8 mouse cellular contexts compared by ENCODE assay signal in genomic region chr9:10904616-10905363, GRCm38 (mm10). TPM values are rescaled to one million over a fixed set of nuclear protein-coding genes. Genes with fewer than 3 reads are reported as not detected.
DNase-seq lines count a peak whose midpoint lies in the region; ATAC-seq lines count a peak whose summit lies in the region.

Gene Cntn5, minus strand, starts transcription at chr9:10904775.

- peak within 1 kb of the TSS; percentile 61 for H3K4me2 ChIP-seq in heart, embryonic 13.5 days

- intact Hi-C loops in heart, postnatal 36 days (cut with DNase I): no loop called here
- intact Hi-C loops in left cerebral cortex, postnatal 36 days (cut with DNase I): loop anchor here (5.0 to 10.0 kb wide), 2 partner anchors 580 to 1522 kb away; no protein-coding TSS in a partner anchor

- no peak within 1 kb of the TSS for H3K9ac ChIP-seq in heart, embryonic 13.5 days

- no peak for ATAC-seq in heart, embryonic 13.5 days (ENCODE audit: extremely low read depth, insufficient number of reproducible peaks, low FRiP score, low TSS enrichment)

- no peaks in the 10 kb centered on the region for H3K36me3 ChIP-seq in heart, embryonic 13.5 days

- no peaks in the 10 kb centered on the region for H3K9me3 ChIP-seq in heart, embryonic 13.5 days

- H3K27ac ChIP-seq in heart, embryonic 13.5 days (replicated peaks): no peak within 1 kb of the TSS

- DNase-seq in heart, postnatal 36 days: no peak
- peak; percentile 71 to 80 for DNase-seq in cerebellum, postnatal 10 days
- DNase-seq in frontal cortex, postnatal 25 days (ENCODE audit: low spot score in 2 of 2): peak; percentile 50 to 65
- peak; percentile 75 to 84 for DNase-seq in left cerebral cortex, postnatal 36 days (ENCODE audit: low spot score in 2 of 2)
- DNase-seq in right cerebral cortex, adult 18-20 months: peak; percentile 86
- DNase-seq in lung, adult 18-20 months: no peak
- no peak for DNase-seq in lung, postnatal 36 days

- WGBS in heart, embryonic 13.5 days: 3% methylated on average over 28 of the region's 28 CpGs

- H3K4me1 ChIP-seq in heart, embryonic 13.5 days: no peaks in the 10 kb centered on the region

- H3K27me3 ChIP-seq in heart, embryonic 13.5 days (replicated peaks): peaks cover 21% of the 10 kb centered on the region

- H3K4me3 ChIP-seq in heart, embryonic 13.5 days: peak within 1 kb of the TSS; percentile 35

RNA-seq across cellular contexts. Expression of gene Cntn5, which starts in this region (rescaled TPM):
- polyA plus RNA-seq in heart, embryonic 13.5 days (2015; fragmentation: Nextera tagmentation; extraction: Ambion mirVana): 0.13 TPM in 1 of 2 replicates, not detected in the other
- total RNA-seq in heart, postnatal 36 days (2021): under 1 TPM; 0.14 to 0.19 TPM
- 10 to 100 TPM; 19.1 to 25.3 TPM for total RNA-seq in left cerebral cortex, postnatal 36 days (2021)

Comparison
In these comparisons a context has a peak if more than half of its experiments do, and no peak if none do; other contexts are left out.
1. RNA of gene Cntn5 (total RNA-seq): 19.1 to 25.3 TPM in left cerebral cortex, postnatal 36 days; 0.14 to 0.19 TPM in heart, postnatal 36 days; every median in the first group is over 10 times any median in the second.
2. DNase-seq: peak in cerebellum, postnatal 10 days (2 of 2), frontal cortex, postnatal 25 days (2 of 2), left cerebral cortex, postnatal 36 days (2 of 2) and right cerebral cortex, adult 18-20 months (single experiment); none in heart, postnatal 36 days (0 of 2), lung, adult 18-20 months (0 of 2) and lung, postnatal 36 days (single experiment).